Mouse (Mus musculus) kidney, adult 18-20 months (tissue): ENCODE measurements around the gene Cul7.

Source experiments
- DNase-seq: peaks from one replicate; pipeline ENCODE4 v3.0.0; 2021

Cul7 gene

GRCm38 (mm10) chr17:46628791-46629684 is 21.1 kb upstream of the Cul7 start, which contains the start of gene Ptk7:
Gene Ptk7, minus strand, starts transcription at chr17:46629504.
- peak; percentile 44 for DNase-seq

DNA sequence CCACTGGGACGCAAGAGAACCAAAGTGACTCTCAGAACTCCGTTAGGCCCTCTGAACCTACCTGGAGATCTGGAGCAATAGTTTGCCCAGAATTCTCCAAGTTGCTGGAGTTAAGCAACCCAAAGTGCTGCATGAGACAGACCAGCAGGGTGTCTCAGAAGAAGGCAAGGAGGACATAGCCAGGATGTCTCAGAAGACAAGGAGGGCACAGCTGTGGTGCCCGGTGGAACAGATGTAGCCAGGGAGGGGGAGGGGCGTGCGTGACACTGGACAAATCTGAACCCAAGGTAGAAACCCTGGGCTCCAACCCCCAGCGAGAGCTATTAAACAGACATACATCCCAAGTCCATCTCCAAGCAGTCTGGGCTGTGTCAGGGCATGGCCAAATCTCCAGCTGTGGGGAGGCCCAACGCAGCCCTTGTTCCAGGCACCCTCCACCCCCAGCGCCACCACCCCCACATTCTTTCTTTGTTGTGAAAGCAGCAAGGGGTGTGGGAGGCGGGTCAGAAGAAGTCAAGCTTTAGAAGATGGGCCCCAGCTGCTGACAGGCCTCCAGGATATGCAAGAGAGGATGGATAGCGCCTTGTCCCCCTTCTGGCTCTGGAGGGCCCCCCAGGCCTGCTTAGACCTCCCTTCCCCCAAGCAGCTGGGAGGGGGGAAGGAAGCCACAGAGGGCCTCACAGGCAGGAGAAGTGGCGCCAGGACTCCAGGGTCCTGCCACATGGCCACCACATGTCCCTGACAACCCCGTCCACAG is 20.3 kb upstream of the Cul7 start:
- DNase-seq: peak; percentile 38

GRCm38 (mm10) chr17:46636831-46637523 is 13.2 kb upstream of the Cul7 start:
- DNase-seq: peak; percentile 69

- no peak for DNase-seq
Observed at GRCm38 (mm10) chr17:46639929-46640328, 10.2 kb upstream of the Cul7 start.

GRCm38 (mm10) chr17:46642060-46642459 is 8.1 kb upstream of the Cul7 start:
- DNase-seq: no peak

GRCm38 (mm10) chr17:46644152-46644805 is 5.9 kb upstream of the Cul7 start:
- peak; percentile 5 for DNase-seq

DNA sequence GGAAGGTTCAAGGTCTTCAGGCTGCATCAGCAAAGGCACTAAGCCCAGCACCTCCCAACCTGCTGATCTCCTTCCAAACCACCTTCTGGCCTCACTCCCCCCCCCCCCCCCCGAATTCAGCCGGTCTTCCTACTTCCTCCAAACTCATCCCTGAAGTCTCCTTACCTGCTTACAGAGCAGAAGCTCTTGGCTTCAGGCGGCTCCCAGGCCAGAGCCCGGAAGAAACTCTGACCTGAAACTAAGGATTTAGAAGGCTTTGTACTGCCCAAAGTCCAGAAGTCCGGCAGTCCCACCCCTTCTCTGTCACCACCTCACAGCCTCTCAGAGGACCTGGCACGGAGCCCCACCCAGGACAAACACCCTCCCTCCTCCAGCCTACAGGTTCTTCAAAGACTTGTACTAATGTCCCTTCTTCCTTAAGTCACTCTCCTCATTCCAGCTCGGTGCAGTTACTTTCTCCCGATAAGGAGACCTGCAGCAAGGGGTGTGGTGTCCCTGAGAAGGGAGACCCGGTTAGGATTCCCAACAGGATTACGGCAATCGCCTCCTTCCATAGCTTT is 5.1 kb upstream of the Cul7 start:
- peak; percentile 87 for DNase-seq

- DNase-seq: peak; percentile 100
Observed at GRCm38 (mm10) chr17:46645561-46646321, 4.4 kb upstream of the Cul7 start, which contains the start of the genes Klc4 and Mrpl2. Gene Klc4, minus strand, starts transcription at chr17:46646022. Gene Mrpl2, plus strand, starts transcription at chr17:46646229.

- no peak for DNase-seq
Observed at GRCm38 (mm10) chr17:46646322-46646662, 3.8 kb upstream of the Cul7 start.

GRCm38 (mm10) chr17:46647279-46647678 is 2.9 kb upstream of the Cul7 start:
- DNase-seq: no peak

DNA sequence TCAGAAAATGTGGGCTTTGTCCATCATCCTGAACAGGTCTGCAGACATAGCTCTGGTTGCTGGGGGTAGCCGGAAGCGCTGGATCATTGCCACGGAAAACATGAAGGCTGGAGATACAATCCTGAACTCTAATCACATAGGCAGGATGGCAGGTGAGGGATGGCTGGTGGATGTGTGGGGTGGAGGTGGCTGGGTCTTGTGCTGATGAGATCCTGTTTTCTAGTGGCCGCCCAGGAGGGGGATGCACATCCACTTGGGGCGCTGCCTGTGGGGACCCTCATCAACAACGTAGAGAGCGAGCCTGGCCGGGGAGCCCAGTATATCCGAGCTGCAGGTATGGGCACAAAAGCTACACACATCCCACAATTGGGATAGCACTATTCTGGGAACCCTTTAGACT is 1.7 kb upstream of the Cul7 start:
- DNase-seq: no peak

DNA sequence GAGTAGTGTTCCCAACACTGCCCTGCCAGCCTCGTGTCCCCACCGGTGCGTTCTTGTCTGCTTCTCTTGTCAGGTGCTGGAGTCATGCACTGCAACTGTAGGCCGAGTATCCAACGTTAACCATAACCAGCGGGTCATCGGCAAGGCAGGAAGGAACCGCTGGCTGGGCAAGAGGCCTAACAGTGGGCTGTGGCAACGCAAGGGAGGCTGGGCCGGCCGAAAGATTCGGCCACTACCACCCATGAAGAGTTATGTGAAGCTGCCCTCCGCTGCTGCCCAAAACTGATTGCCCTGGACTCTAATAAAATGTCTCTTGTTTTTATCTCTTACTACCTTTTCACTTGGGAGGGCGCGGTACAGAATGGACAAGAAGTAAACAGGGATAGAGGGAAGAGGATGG is 326 bp upstream of the Cul7 start:
- no peak for DNase-seq

DNA sequence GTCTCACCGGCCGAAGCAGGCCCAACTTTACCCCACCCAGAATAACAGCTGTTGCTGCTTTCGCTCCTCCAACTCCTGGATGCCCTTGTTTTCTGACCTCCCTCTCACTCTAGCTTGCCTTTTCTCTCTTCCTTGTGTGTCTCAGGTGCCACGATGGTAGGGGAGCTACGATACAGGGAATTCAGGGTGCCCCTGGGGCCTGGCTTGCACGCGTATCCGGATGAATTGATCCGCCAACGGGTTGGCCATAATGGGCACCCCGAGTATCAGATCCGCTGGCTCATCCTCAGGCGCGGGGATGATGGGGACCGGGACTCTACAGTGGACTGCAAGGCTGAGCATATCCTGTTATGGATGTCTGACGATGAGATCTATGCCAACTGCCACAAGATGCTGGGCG is 1.2 kb downstream of the Cul7 start:
- DNase-seq: no peak

DNA sequence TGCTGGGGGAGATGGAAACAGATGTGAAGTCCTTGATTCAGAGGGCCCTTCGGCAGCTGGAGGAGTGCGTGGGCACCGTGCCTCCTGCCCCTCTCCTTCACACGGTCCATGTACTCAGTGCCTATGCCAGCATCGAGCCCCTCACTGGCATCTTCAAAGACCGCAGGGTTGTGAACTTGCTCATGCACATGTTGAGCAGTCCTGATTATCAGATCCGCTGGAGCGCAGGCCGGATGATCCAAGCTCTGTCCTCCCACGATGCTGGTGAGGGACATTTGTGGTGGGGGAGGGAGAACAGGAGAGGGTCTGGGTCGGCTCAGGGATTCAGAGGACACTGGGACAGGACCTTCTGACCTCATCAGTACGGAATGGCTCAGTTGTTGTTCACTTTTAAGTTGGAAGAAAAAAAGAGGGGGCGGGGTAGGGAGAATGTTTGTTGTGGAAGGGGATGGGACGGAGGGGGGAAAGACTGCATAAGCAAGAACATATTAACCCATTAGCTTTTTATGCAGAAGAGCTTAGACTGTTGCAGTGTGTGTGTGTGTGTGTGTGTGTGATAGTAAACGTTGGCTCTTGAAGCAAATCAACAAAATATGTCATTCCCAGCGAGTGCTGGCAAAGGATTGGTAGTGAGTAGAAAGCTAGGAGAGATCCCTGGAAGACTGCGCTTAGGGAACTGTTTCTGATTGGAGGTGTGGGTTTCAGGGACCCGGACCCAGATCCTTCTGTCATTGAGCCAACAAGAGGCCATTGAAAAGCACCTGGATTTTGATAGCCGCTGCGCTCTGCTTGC is 1.8 kb downstream of the Cul7 start:
- no peak for DNase-seq

DNA sequence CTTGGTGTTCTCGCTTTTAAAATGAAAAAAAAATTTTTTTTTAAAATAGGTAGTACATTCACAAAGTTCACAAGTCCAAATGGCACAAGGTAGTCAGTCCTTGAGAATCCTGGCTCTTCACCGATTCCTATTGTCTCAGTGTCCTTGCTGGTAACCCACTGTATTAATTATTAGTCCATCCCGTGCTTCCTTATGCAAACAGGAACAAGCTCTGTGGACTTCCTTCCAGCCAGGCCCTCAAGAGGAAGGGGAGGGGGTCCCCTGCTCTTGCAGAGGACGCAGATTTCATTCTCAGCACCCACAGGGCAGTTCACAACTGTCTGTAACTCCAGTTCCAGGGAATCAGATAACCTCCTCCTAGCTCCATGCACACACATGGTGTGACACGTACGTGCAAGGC is 5.9 kb downstream of the Cul7 start:
- DNase-seq: no peak

- DNase-seq: no peak
Observed at GRCm38 (mm10) chr17:46661351-46661750, 11.2 kb downstream of the Cul7 start.

- no peak for DNase-seq
Observed at GRCm38 (mm10) chr17:46661981-46662380, 11.8 kb downstream of the Cul7 start.

DNA sequence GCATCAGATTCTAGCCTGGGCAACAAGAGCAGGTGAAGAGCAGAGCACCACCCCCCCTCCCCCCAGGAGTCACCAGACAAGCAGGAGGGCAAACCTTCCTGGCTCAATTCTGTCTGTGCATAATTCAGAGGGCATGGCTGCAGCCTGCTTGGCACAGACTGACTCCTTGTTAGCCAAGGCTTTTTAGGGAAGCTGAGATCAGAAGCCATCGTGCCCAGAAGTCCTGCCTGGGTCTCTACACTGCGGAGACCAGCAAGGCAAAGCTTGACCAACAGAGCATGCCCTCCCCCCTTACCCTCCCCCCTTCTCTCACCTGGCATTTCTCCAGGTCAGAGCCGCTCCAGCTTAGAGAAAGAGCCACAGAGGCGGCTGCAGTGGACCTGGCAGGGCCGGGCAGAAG is 12.6 kb downstream of the Cul7 start:
- DNase-seq: peak; percentile 21

GRCm38 (mm10) chr17:46667712-46668111 is 17.6 kb downstream of the Cul7 start:
- DNase-seq: no peak

- DNase-seq: no peak
Observed at GRCm38 (mm10) chr17:46669911-46670310, 19.8 kb downstream of the Cul7 start.
